Mouse (Mus musculus) retina, adult 2 months (tissue): Measurements from ENCODE around the gene Ttc39a.
A peak's percentile ranks its signal among the peaks of the same experiment; 100 is the strongest.
"Not testable (repeated sequence)": the region's sequence is repeated elsewhere in the genome, so short reads cannot be mapped to it uniquely, and the experiment has no call there.

Experiments
- DNase-seq: peaks from one replicate; pipeline ENCODE4 v3.0.0-alpha.2; 2012; ENCODE audit warnings: low read depth, low spot score

Gene Ttc39a

GRCm38 (mm10) chr4:109406486-109407175 is at the start of gene Ttc39a:
Gene Ttc39a, plus strand, starts transcription at chr4:109406623.
- DNase-seq: peak; percentile 13

- no peak for DNase-seq
Measured at GRCm38 (mm10) chr4:109378107-109378506, 28.3 kb upstream of the Ttc39a start.

GRCm38 (mm10) chr4:109382457-109382856 is 24.0 kb upstream of the Ttc39a start:
- no peak for DNase-seq

- no peak for DNase-seq
Measured at GRCm38 (mm10) chr4:109385599-109385998, 20.8 kb upstream of the Ttc39a start.

GRCm38 (mm10) chr4:109393229-109393779 is 13.1 kb upstream of the Ttc39a start:
- no peak for DNase-seq

GRCm38 (mm10) chr4:109393902-109394301 is 12.5 kb upstream of the Ttc39a start:
- DNase-seq: no peak

- no peak for DNase-seq
Measured at GRCm38 (mm10) chr4:109394314-109395074, 11.9 kb upstream of the Ttc39a start.

- no peak for DNase-seq
Measured at GRCm38 (mm10) chr4:109400366-109400980, 6.0 kb upstream of the Ttc39a start.

GRCm38 (mm10) chr4:109401176-109401689 is 5.2 kb upstream of the Ttc39a start:
- DNase-seq: no peak

- not testable (repeated sequence) for DNase-seq
Measured at GRCm38 (mm10) chr4:109404908-109405307, 1.5 kb upstream of the Ttc39a start.

- no peak for DNase-seq
Measured at GRCm38 (mm10) chr4:109405415-109405814, 1.0 kb upstream of the Ttc39a start.

- peak; percentile 50 for DNase-seq
Measured at GRCm38 (mm10) chr4:109406054-109406485, 353 bp upstream of the Ttc39a start.

- DNase-seq: no peak
Measured at GRCm38 (mm10) chr4:109407176-109407520, 725 bp downstream of the Ttc39a start.

- no peak for DNase-seq
Measured at GRCm38 (mm10) chr4:109407701-109408485, 1.5 kb downstream of the Ttc39a start.

GRCm38 (mm10) chr4:109410681-109411376 is 4.4 kb downstream of the Ttc39a start:
- no peak for DNase-seq

- no peak for DNase-seq
Measured at GRCm38 (mm10) chr4:109411377-109411967, 5.0 kb downstream of the Ttc39a start.

- no peak for DNase-seq
Measured at GRCm38 (mm10) chr4:109412233-109412632, 5.8 kb downstream of the Ttc39a start.

- DNase-seq: no peak
Measured at GRCm38 (mm10) chr4:109417998-109418397, 11.6 kb downstream of the Ttc39a start.

- no peak for DNase-seq
Measured at GRCm38 (mm10) chr4:109419017-109419416, 12.6 kb downstream of the Ttc39a start.

- DNase-seq: no peak
Measured at GRCm38 (mm10) chr4:109419563-109419962, 13.1 kb downstream of the Ttc39a start.
